ENCODE assay signal across 20 mouse cellular contexts in the genomic region with DNA sequence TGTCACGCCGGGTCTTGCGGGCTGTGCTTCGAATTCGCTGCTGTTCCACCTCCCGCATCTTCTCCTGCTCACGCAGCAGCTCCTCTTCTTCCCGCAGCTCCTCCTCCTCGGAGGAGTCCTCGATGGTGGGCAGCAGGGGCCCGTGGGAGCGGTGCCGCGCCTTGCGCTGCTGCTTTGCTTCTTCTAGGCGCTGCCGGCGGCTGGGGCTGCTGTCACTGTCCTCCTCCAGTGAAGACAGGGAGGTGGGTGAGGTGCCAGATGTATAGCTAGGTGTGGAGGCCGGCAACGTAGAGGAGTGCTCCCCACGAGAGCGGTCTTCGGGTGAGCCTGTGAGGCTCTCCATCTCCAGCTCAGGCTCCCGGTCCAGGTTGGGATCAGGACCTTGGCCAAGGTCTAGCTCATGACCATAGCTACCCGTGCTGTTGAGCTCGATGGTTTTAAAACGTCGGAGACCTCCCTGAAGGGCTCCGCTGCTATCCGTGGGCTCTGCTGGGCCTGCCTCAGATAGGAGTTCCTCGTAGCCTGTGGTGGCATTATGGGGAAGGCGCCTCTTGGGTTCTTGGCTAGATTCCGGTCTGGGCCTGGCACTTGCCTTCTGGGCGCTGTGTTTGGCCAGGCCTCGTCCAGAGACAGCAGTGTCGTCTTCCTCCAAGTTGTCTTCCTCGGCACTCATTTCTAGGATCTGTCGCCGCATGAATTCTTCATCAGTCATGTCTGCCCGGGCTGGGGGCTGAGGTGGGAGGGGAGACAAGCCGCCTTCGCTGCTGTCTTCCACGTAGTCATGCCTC. TPM values are rescaled to one million over a fixed set of nuclear protein-coding genes. Genes with fewer than 3 reads are reported as not detected.
A peak's percentile ranks its signal among the peaks of the same experiment; 100 is the strongest.
DNase-seq lines count a peak whose midpoint lies in the region; ATAC-seq lines count a peak whose summit lies in the region.
"Had no signal": no experiment of that assay in that cellular context is flagged by ENCODE, and none has a peak within 500 bp of the region (broad histone marks: within the 10 kb centered on the region; RNA-seq: fewer than 3 reads in every experiment).

No protein-coding gene starts in this region.

- H3K4me2 ChIP-seq in heart, embryonic 12.5 days: peak overlapping the region; percentile 17; the same call in 1 of the 2 replicates
- H3K4me2 ChIP-seq in limb, embryonic 12.5 days: peak overlapping the region; percentile 6; the same call in 1 of the 2 replicates
- H3K4me2 ChIP-seq: embryonic facial prominence, embryonic 13.5 days; hindbrain, embryonic 12.5 days; liver, embryonic 15.5 days had no signal

- no peak for DNase-seq in heart, adult 8-10 months (ENCODE audit: low spot score)
- DNase-seq in limb, embryonic 10.5 days (ENCODE audit: low spot score): no peak
- DNase-seq in ZHBTc4 (ENCODE audit: low read depth, low spot score) (peak; percentile 16), adipocyte (ENCODE audit: low spot score) (no peak)
- peak; percentile 68 to 78 for DNase-seq in left cerebral cortex, postnatal 36 days (ENCODE audit: low spot score in 2 of 2)
- DNase-seq: adrenal gland, adult 2 months; heart, postnatal 10 days; lung, postnatal 10 days; midbrain, embryonic 14.5 days; retina, postnatal 1 day; thymus, postnatal 36 days had no signal

- intact Hi-C loops in left cerebral cortex, postnatal 36 days (cut with DNase I): no loop called here

- no peak for ATAC-seq in heart, embryonic 12.5 days (ENCODE audit: insufficient number of reproducible peaks, low FRiP score)
- no peak for ATAC-seq in limb, embryonic 12.5 days (ENCODE audit: insufficient number of reproducible peaks, insufficient read depth, low FRiP score, low TSS enrichment, low read depth)

- H3K36me3 ChIP-seq in heart, embryonic 12.5 days: no peaks in the 10 kb centered on the region
- H3K36me3 ChIP-seq in limb, embryonic 12.5 days: no peaks in the 10 kb centered on the region
- no peaks in the 10 kb centered on the region for H3K36me3 ChIP-seq in limb, embryonic 10.5 days
- H3K36me3 ChIP-seq: embryonic facial prominence, embryonic 13.5 days; liver, embryonic 15.5 days had no signal

- peaks cover 30% of the 10 kb centered on the region for H3K4me1 ChIP-seq in heart, embryonic 12.5 days (replicated peaks)
- peaks cover 25% of the 10 kb centered on the region for H3K4me1 ChIP-seq in limb, embryonic 12.5 days (replicated peaks)
- peaks cover 28% of the 10 kb centered on the region for H3K4me1 ChIP-seq in limb, embryonic 10.5 days

- 65% methylated on average over 43 of the region's 43 CpGs for whole genome bisulfite sequencing in heart, embryonic 12.5 days
- 67% methylated on average over 43 of the region's 43 CpGs for WGBS in limb, embryonic 12.5 days
- 63% methylated on average over 42 of the region's 43 CpGs for WGBS in limb, embryonic 10.5 days

- no peak overlapping the region for H3K4me3 ChIP-seq in heart, embryonic 12.5 days
- 0 out of 2 replicates have a peak overlapping the region, but pooled peaks have one; percentile 7 for H3K4me3 ChIP-seq in limb, embryonic 12.5 days (replicated peaks)
- H3K4me3 ChIP-seq in limb, embryonic 10.5 days: no peak overlapping the region
- H3K4me3 ChIP-seq: embryonic facial prominence, embryonic 13.5 days; hindbrain, embryonic 12.5 days; liver, embryonic 15.5 days; myocyte had no signal

- H3K9me3 ChIP-seq in heart, embryonic 12.5 days (replicated peaks): no peaks in the 10 kb centered on the region
- no peaks in the 10 kb centered on the region for H3K9me3 ChIP-seq in limb, embryonic 12.5 days
- no peaks in the 10 kb centered on the region for H3K9me3 ChIP-seq in limb, embryonic 10.5 days (replicated peaks)
- H3K9me3 ChIP-seq: embryonic facial prominence, embryonic 13.5 days; hindbrain, embryonic 12.5 days; liver, embryonic 15.5 days had no signal

- peaks cover 41% of the 10 kb centered on the region for H3K27me3 ChIP-seq in heart, embryonic 12.5 days (replicated peaks)
- peaks cover 45% of the 10 kb centered on the region for H3K27me3 ChIP-seq in limb, embryonic 12.5 days
- peaks cover 64% of the 10 kb centered on the region for H3K27me3 ChIP-seq in limb, embryonic 10.5 days (ENCODE audit: low read depth, poor library complexity, severe bottlenecking)

- no peak overlapping the region for H3K27ac ChIP-seq in heart, embryonic 12.5 days (ENCODE audit: poor library complexity, severe bottlenecking)
- no peak overlapping the region for H3K27ac ChIP-seq in limb, embryonic 12.5 days
- no peak overlapping the region for H3K27ac ChIP-seq in limb, embryonic 10.5 days
- H3K27ac ChIP-seq: embryonic facial prominence, embryonic 13.5 days; hindbrain, embryonic 12.5 days; liver, embryonic 15.5 days had no signal

- no peak overlapping the region for H3K9ac ChIP-seq in heart, embryonic 12.5 days
- no peak overlapping the region for H3K9ac ChIP-seq in limb, embryonic 12.5 days (replicated peaks)
- H3K9ac ChIP-seq: embryonic facial prominence, embryonic 13.5 days; hindbrain, embryonic 12.5 days; liver, embryonic 15.5 days had no signal

RNA-seq across cellular contexts. Expression of a gene that starts 21.1 kb away (rescaled TPM):
- 48.0 and 51.1 TPM in 2 replicates for polyA plus RNA-seq in heart, embryonic 12.5 days (2016; fragmentation: Nextera tagmentation; extraction: Ambion mirVana)
- total RNA-seq in heart, adult 8-10 months (2022): 10 to 100 TPM; 38.5 to 49.0 (median 44.9) TPM
- 56.9 and 57.9 TPM in 2 replicates for polyA plus RNA-seq in limb, embryonic 12.5 days (2016; fragmentation: Nextera tagmentation; extraction: Ambion mirVana)
- polyA plus RNA-seq in limb, embryonic 10.5 days (2016; fragmentation: Nextera tagmentation; extraction: Ambion mirVana): 70.8 and 76.2 TPM in 2 replicates
- 10 to 100 TPM; 23.9 to 39.4 TPM for total RNA-seq in left cerebral cortex, postnatal 36 days (2021)

RNA-seq across cellular contexts. Expression of a gene that starts 32.3 kb away (rescaled TPM):
- 32.8 and 37.0 TPM in 2 replicates for polyA plus RNA-seq in heart, embryonic 12.5 days (2016; fragmentation: Nextera tagmentation; extraction: Ambion mirVana)
- total RNA-seq in heart, adult 8-10 months (2022): 100 to 1,000 TPM; 103 to 132 (median 110) TPM
- 30.5 and 38.0 TPM in 2 replicates for polyA plus RNA-seq in limb, embryonic 12.5 days (2016; fragmentation: Nextera tagmentation; extraction: Ambion mirVana)
- polyA plus RNA-seq in limb, embryonic 10.5 days (2016; fragmentation: Nextera tagmentation; extraction: Ambion mirVana): 31.8 and 37.5 TPM in 2 replicates
- total RNA-seq in left cerebral cortex, postnatal 36 days (2021): 100 to 1,000 TPM in 1 of 2 experiments, 10 to 100 TPM in 1; 77.6 to 107 TPM

RNA-seq across cellular contexts. Expression of a gene that starts 35.2 kb away (rescaled TPM):
- polyA plus RNA-seq in heart, embryonic 12.5 days (2016; fragmentation: Nextera tagmentation; extraction: Ambion mirVana): 0.31 and 0.37 TPM in 2 replicates
- total RNA-seq in heart, adult 8-10 months (2022): under 1 TPM in 1 of 4 experiments, not detected in 3; 0.14 TPM
- polyA plus RNA-seq in limb, embryonic 12.5 days (2016; fragmentation: Nextera tagmentation; extraction: Ambion mirVana): 0.18 and 0.51 TPM in 2 replicates
- polyA plus RNA-seq in limb, embryonic 10.5 days (2016; fragmentation: Nextera tagmentation; extraction: Ambion mirVana): 0.54 and 0.74 TPM in 2 replicates
- total RNA-seq in left cerebral cortex, postnatal 36 days (2021): not detected
- total RNA-seq: heart, postnatal 10 days; left cerebral cortex, adult 8-10 months; neutrophil, adult 5-6 weeks had no signal
- polyA plus RNA-seq: kidney, embryonic 14.5 days; midbrain, embryonic 14.5 days had no signal

Comparison
In these comparisons a context has a peak if more than half of its experiments do, and no peak if none do; other contexts are left out.
1. DNase-seq: peak in ZHBTc4 (single experiment) and left cerebral cortex, postnatal 36 days (2 of 2); none in heart, adult 8-10 months (single experiment), limb, embryonic 10.5 days (single experiment) and adipocyte (single experiment).